In the genomic region with DNA sequence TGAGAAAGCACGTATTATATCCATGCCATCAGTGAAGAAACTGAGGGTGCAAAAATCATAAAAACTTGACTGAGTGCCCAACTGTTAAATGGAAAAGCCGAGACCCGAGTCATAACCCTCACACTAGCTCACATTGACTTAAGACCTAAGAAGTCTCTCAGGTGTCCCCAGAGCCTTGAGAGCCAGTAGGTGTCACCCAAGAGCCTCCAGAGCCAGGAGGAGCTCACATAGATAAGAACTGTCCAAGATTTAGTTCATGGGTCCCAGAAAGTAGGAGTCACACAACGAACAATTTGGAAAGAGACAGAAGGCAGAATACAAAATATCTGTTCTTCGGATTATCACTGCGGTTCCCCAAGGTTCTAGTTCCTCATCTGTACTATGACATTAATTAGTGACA, we compare ENCODE assay signal across 7 mouse cellular contexts. TPM values are rescaled to one million over a fixed set of nuclear protein-coding genes. Genes with fewer than 3 reads are reported as not detected.
A peak's percentile ranks its signal among the peaks of the same experiment; 100 is the strongest.
DNase-seq lines count a peak whose midpoint lies in the region; ATAC-seq and TF ChIP-seq lines count a peak whose summit lies in the region.

No protein-coding gene starts in this region.

- H3K4me1 ChIP-seq in MEL (ENCODE audit: control insufficient read depth in 1 of 2, insufficient read depth in 2 of 2, low read length in 2 of 2), result no peaks in the 10 kb centered on the region
- H3K4me1 ChIP-seq in embryonic facial prominence, embryonic 11.5 days (ENCODE audit: control insufficient read depth, insufficient read depth, low read length), result no peaks in the 10 kb centered on the region
- no peaks in the 10 kb centered on the region for H3K4me1 ChIP-seq in lung, postnatal 0 days (ENCODE audit: insufficient read depth, low read depth, low read length)

- DNase-seq in lung, adult 18-20 months, result peak; percentile 11 to 20
- no peak for DNase-seq in lung, postnatal 25 days (ENCODE audit: low spot score)
- peak; percentile 41 for DNase-seq in MEL (ENCODE audit: low read depth, low spot score)
- DNase-seq in adrenal gland, postnatal 36 days, result peak; percentile 46 to 55
- peak; percentile 50 for DNase-seq in embryonic facial prominence, embryonic 11.5 days (ENCODE audit: low spot score)
- DNase-seq in lung, postnatal 0 days (ENCODE audit: low spot score), result peak; percentile 33
- DNase-seq in B cell, adult 2 months, result no peak

- H3K9me3 ChIP-seq in MEL (replicated peaks; ENCODE audit: insufficient read depth, low read length), result no peaks in the 10 kb centered on the region
- no peaks in the 10 kb centered on the region for H3K9me3 ChIP-seq in embryonic facial prominence, embryonic 11.5 days (replicated peaks; ENCODE audit: control insufficient read depth, low read length)
- no peaks in the 10 kb centered on the region for H3K9me3 ChIP-seq in lung, postnatal 0 days (ENCODE audit: low read length)

- no peak overlapping the region for H3K4me2 ChIP-seq in embryonic facial prominence, embryonic 11.5 days (ENCODE audit: low read depth, low read length)
- H3K4me2 ChIP-seq in lung, postnatal 0 days (replicated peaks; ENCODE audit: low read depth, low read length), result no peak overlapping the region

- no peak for TF ChIP-seq POLR2A in MEL (IDR thresholded peaks at IDR 0.05; ENCODE audit: control insufficient read depth in 1 of 2, insufficient read depth in 1 of 2, low read depth in 1 of 2, low read length in 2 of 2, poor library complexity in 1 of 2)

- peak; percentile 37 to 67 (median 66) for TF ChIP-seq CTCF in MEL (IDR thresholded peaks at IDR 0.05 in 2 of 3, conservative IDR thresholded peaks at IDR 0.05 in 1 of 3; ENCODE audit: control insufficient read depth in 1 of 3, insufficient read depth in 1 of 3, low read depth in 2 of 3, low read length in 3 of 3, poor library complexity in 1 of 3, severe bottlenecking in 1 of 3)
- peak; percentile 64 for TF ChIP-seq CTCF in lung, postnatal 0 days (IDR thresholded peaks at IDR 0.05)

- no peaks in the 10 kb centered on the region for H3K36me3 ChIP-seq in MEL (ENCODE audit: control insufficient read depth in 1 of 2, insufficient read depth in 2 of 2, low read length in 2 of 2)
- H3K36me3 ChIP-seq in embryonic facial prominence, embryonic 11.5 days (replicated peaks; ENCODE audit: control insufficient read depth, insufficient read depth, low read depth, low read length), result no peaks in the 10 kb centered on the region
- no peaks in the 10 kb centered on the region for H3K36me3 ChIP-seq in lung, postnatal 0 days (ENCODE audit: insufficient read depth, low read length)

- no peak for ATAC-seq in embryonic facial prominence, embryonic 11.5 days (replicated peaks; ENCODE audit: insufficient number of reproducible peaks, low FRiP score, low TSS enrichment, low read depth)
- ATAC-seq in lung, postnatal 0 days, result no peak

- TF ChIP-seq EP300 in MEL (IDR thresholded peaks at IDR 0.05; ENCODE audit: low read depth in 1 of 2, low read length in 2 of 2), result no peak
- TF ChIP-seq EP300 in lung, postnatal 0 days (IDR thresholded peaks at IDR 0.05), result no peak

- no peaks in the 10 kb centered on the region for H3K79me2 ChIP-seq in MEL (ENCODE audit: control insufficient read depth, insufficient read depth, low read length, poor library complexity)

- peaks cover 0 to 2% of the 10 kb centered on the region in 2 experiments; a peak in 1 of 4 replicates for H3K27me3 ChIP-seq in MEL (ENCODE audit: control insufficient read depth in 1 of 2, insufficient read depth in 2 of 2, low read length in 2 of 2)
- no peaks in the 10 kb centered on the region for H3K27me3 ChIP-seq in embryonic facial prominence, embryonic 11.5 days (ENCODE audit: control insufficient read depth, insufficient read depth, low read length)
- H3K27me3 ChIP-seq in lung, postnatal 0 days (replicated peaks; ENCODE audit: insufficient read depth, low read length), result no peaks in the 10 kb centered on the region

- 63% methylated on average over 6 of the region's 6 CpGs for WGBS in embryonic facial prominence, embryonic 11.5 days
- 53% methylated on average over 6 of the region's 6 CpGs for WGBS in lung, postnatal 0 days

- no peak overlapping the region for H3K27ac ChIP-seq in MEL (ENCODE audit: control insufficient read depth, low read depth, low read length)
- no peak overlapping the region for H3K27ac ChIP-seq in embryonic facial prominence, embryonic 11.5 days (replicated peaks; ENCODE audit: low read depth, low read length)
- H3K27ac ChIP-seq in lung, postnatal 0 days (ENCODE audit: low read length), result no peak overlapping the region

- peak; percentile 47 for TF ChIP-seq RAD21 in MEL (IDR thresholded peaks at IDR 0.05; ENCODE audit: low read depth, low read length)

- no peak overlapping the region for H3K9ac ChIP-seq in MEL (ENCODE audit: control insufficient read depth, low read depth, low read length, poor library complexity, severe bottlenecking)
- no peak overlapping the region for H3K9ac ChIP-seq in embryonic facial prominence, embryonic 11.5 days (replicated peaks; ENCODE audit: low read length)
- no peak overlapping the region for H3K9ac ChIP-seq in lung, postnatal 0 days (replicated peaks; ENCODE audit: low read depth)

- H3K4me3 ChIP-seq in MEL (ENCODE audit: control insufficient read depth in 1 of 2, insufficient read depth in 1 of 2, low read depth in 2 of 2, low read length in 2 of 2), result no peak overlapping the region
- no peak overlapping the region for H3K4me3 ChIP-seq in embryonic facial prominence, embryonic 11.5 days (ENCODE audit: low read depth, low read length)
- H3K4me3 ChIP-seq in lung, postnatal 0 days (ENCODE audit: low read depth, low read length), result no peak overlapping the region

TF ChIP-seq in MEL, 35 proteins besides CTCF, POLR2A, EP300 and RAD21:
- no peak for TF ChIP-seq MYC (IDR thresholded peaks at IDR 0.05; ENCODE audit: low read depth, low read length)
- peak; percentile 16; the same call in 1 of the 2 replicates for TF ChIP-seq ZC3H11A (IDR thresholded peaks at IDR 0.05; ENCODE audit: low read depth, low read length)
- no peak for TF ChIP-seq POLR2AphosphoS5 (IDR thresholded peaks at IDR 0.05; ENCODE audit: borderline replicate concordance, low read depth, low read length)
- TF ChIP-seq KAT2A (conservative IDR thresholded peaks at IDR 0.05; ENCODE audit: low read depth, low read length), result no peak
- peak; percentile 67 for TF ChIP-seq SMC3 (IDR thresholded peaks at IDR 0.05; ENCODE audit: low read depth, low read length)
- no peak for TF ChIP-seq TAL1 (IDR thresholded peaks at IDR 0.05; ENCODE audit: low read length)
- TF ChIP-seq POLR2AphosphoS2 (IDR thresholded peaks at IDR 0.05; ENCODE audit: low read length), result no peak
- TF ChIP-seq CHD1 (IDR thresholded peaks at IDR 0.05; ENCODE audit: low read depth, low read length), result no peak
- no peak for TF ChIP-seq ETS1 (IDR thresholded peaks at IDR 0.05; ENCODE audit: low read depth, low read length)
- TF ChIP-seq USF2 (IDR thresholded peaks at IDR 0.05; ENCODE audit: borderline replicate concordance in 1 of 2, insufficient read depth in 1 of 2, low read depth in 1 of 2, low read length in 2 of 2), result no peak
- TF ChIP-seq MXI1 (IDR thresholded peaks at IDR 0.05; ENCODE audit: low read depth, low read length), result no peak
- TF ChIP-seq MEF2A (IDR thresholded peaks at IDR 0.05; ENCODE audit: extremely low read depth, insufficient replicate concordance, low read depth, low read length, poor library complexity, severe bottlenecking), result no peak
- TF ChIP-seq CHD2 (IDR thresholded peaks at IDR 0.05; ENCODE audit: low read length), result no peak
- TF ChIP-seq ZMIZ1 (IDR thresholded peaks at IDR 0.05; ENCODE audit: low read depth, low read length), result no peak
- no peak for TF ChIP-seq ZNF384 (IDR thresholded peaks at IDR 0.05; ENCODE audit: low read depth, low read length)
- TF ChIP-seq USF1 (IDR thresholded peaks at IDR 0.05; ENCODE audit: low read depth, low read length), result no peak
- no peak for TF ChIP-seq UBTF (IDR thresholded peaks at IDR 0.05; ENCODE audit: borderline replicate concordance, insufficient read depth, low read depth, low read length)
- TF ChIP-seq MAFK (IDR thresholded peaks at IDR 0.05; ENCODE audit: borderline replicate concordance, low read depth, low read length), result no peak
- no peak for TF ChIP-seq SIN3A (IDR thresholded peaks at IDR 0.05; ENCODE audit: low read length)
- TF ChIP-seq GATA1 (IDR thresholded peaks at IDR 0.05; ENCODE audit: low read depth, low read length), result peak; percentile 34; the same call in 1 of the 2 replicates
- TF ChIP-seq TCF12 (IDR thresholded peaks at IDR 0.05; ENCODE audit: low read depth, low read length), result no peak
- TF ChIP-seq JUND (IDR thresholded peaks at IDR 0.05; ENCODE audit: low read depth, low read length), result no peak
- no peak for TF ChIP-seq ELF1 (IDR thresholded peaks at IDR 0.05; ENCODE audit: low read depth, low read length)
- no peak for TF ChIP-seq MAZ (IDR thresholded peaks at IDR 0.05; ENCODE audit: low read depth, low read length)

RNA-seq across cellular contexts. Expression of a gene that starts 10.5 kb away (rescaled TPM):
- not detected in 2 replicates for total RNA-seq in MEL (2012; rRNA removed)
- under 1 TPM in 1 of 2 experiments, not detected in 1; 0.01 TPM for polyA plus RNA-seq in MEL (2012; ENCODE audit: insufficient read depth in 1 of 2, insufficient read length in 2 of 2, low read depth in 1 of 2, low replicate concordance in 2 of 2, missing spikeins in 1 of 2)
- under 1 TPM; 0.56 to 0.99 TPM for total RNA-seq in adrenal gland, postnatal 36 days (2021)
- polyA plus RNA-seq in embryonic facial prominence, embryonic 11.5 days (2014; fragmentation: Nextera tagmentation; extraction: Ambion mirVana), result 1.4 and 2.3 TPM in 2 replicates
- polyA plus RNA-seq in lung, postnatal 0 days (2015; fragmentation: Nextera tagmentation; extraction: Ambion mirVana), result 0.07 TPM in 1 of 2 replicates, not detected in the other

RNA-seq across cellular contexts. Expression of a gene that starts 29.8 kb away (rescaled TPM):
- total RNA-seq in MEL (2012; rRNA removed), result 9.1 and 10.7 TPM in 2 replicates
- polyA plus RNA-seq in MEL (2012; ENCODE audit: insufficient read depth in 1 of 2, insufficient read length in 2 of 2, low read depth in 1 of 2, low replicate concordance in 2 of 2, missing spikeins in 1 of 2), result 10 to 100 TPM in 1 of 2 experiments, not detected in 1; 17.0 TPM
- 10 to 100 TPM; 13.4 to 13.7 TPM for total RNA-seq in adrenal gland, postnatal 36 days (2021)
- 43.8 and 46.4 TPM in 2 replicates for polyA plus RNA-seq in embryonic facial prominence, embryonic 11.5 days (2014; fragmentation: Nextera tagmentation; extraction: Ambion mirVana)
- 20.2 and 20.8 TPM in 2 replicates for polyA plus RNA-seq in lung, postnatal 0 days (2015; fragmentation: Nextera tagmentation; extraction: Ambion mirVana)

Comparison
In these comparisons a context has a peak if more than half of its experiments do, and no peak if none do; other contexts are left out.
1. DNase-seq: peak in lung, adult 18-20 months (2 of 2), MEL (single experiment), adrenal gland, postnatal 36 days (2 of 2), embryonic facial prominence, embryonic 11.5 days (single experiment) and lung, postnatal 0 days (single experiment); none in lung, postnatal 25 days (single experiment) and B cell, adult 2 months (0 of 2).